Mouse (Mus musculus) kidney, postnatal 25 days (tissue): ENCODE measurements around the gene Rpl26.

Experiments used
- DNase-seq, 2 experiments: peaks; one replicate each; pipeline ENCODE4 v3.0.0; 2021; ENCODE audit warnings: mixed read lengths in 2 of 2

Gene Rpl26

DNA sequence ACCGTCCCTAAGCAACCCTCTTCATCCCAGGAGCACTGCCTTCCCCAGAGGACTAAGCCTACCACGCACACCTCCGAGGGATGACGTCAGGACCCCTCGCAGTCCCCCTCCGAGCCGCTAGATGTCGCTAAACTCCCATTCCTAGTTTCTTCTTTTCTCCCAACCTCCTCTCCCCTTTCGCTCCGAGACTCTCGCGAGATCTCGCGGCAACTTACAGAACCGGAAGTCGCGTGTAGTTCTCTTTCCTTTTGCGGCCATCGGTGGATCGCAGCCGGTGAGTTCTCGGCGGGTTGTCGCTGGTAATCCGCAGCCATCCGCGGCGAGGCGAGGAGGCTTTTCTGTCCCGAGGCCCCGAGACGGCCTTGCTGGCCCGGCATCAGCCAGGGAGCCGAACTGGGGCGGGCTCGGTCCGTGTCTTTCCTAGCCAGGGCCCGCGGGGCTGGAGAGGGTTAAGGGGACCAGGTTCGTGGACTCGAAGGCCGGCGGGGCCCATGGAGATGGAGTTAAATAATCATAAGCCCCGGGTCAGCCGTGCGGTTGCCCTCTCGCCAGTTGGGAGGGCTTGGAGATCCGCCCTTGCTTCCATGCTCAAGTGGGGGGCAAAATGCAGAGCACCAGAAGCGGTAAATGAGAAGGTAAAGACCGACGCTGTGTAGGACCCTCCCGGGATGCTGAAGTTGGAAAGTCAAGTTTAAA is at the start of gene Rpl26:
Gene Rpl26 (plus strand): TSS at position 233 of the 696 bp plus-strand sequence.
- peak; percentile 99 for DNase-seq

DNA sequence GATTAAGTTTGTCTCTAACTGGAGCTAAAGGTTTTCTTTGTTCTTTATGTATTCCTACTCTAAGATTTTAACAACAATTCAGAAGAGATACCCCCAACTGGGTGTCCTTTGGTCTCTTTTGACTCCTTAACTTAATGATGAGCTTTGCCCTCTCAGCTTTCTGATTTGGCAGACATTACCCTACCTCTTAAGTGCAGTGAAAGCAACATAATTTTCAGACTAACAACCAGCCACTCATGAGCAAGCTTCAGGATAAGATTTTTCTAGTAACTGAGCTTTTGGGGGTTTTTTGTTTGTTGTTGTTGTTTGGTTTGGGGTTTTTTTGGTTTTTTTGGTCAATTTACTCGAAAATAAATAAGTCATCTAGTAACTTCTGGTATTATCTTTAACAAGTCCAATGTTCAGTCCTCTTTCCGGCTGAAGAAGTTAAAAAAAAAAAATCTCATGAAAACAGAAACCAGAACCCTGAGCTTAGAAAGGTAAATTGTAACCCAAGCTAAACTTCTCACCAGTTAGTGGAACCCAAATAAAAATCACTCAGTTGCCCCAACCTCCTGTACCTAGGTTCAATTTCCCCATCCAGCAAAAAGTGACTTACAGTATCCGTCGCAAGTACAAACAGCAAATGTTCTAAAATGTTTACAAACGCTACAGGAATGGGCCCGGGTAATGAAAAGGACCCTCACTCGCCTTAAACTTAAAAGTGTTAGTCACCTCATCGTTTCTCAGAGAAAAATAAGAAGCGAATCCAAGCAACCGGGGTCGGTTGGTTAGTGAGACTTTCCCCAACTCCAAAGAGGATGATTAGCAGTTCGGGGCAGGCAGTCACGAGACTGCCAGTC is 49.5 kb upstream of the Rpl26 start:
- DNase-seq: no peak

DNA sequence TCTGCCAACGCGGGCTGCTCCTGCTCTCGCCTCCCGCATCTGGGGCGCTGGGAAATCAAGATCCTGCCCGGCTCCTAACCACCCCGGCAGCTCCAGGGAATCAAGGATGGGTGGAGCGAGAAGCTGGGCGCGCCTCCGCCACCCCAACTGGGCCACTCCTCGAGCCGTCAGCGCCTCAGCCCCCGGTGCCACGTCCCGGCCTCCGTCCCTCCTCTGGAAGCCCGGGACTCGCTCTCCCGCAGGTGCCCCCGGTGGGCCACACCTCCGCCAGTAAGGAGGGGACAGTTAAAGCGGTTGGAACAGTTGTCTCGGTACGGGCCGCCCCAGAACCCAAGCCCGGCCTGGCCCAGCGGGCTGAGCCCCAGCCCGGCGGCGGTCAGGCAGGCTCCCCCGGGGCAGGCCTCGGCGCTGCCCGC is 48.9 kb upstream of the Rpl26 start:
- peak; percentile 73 to 89 for DNase-seq

DNA sequence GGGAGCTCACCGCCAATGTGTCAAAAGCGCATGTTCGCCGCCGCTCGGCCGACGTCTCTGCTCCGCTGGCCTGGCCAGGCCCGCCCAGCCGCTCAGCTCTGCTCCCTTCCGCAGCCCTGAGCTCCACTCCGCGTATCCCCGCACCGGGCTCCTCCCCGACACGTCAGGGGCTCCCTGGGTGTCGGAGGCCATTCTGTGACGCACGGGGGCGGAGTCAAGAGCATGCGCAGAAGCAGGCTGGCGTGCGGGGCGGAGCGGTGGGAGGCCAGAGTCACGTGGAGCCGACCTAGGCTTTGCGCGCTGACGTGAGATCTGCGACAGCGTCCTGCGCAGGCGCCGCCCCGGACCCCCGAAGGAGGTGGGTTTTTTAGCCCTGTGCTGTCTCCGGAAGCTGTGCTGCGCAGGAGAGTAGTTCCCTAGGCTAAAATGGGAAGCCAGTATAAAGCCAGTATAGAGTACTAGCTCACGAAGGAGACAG is 48.4 kb upstream of the Rpl26 start:
- peak; percentile 99 for DNase-seq

DNA sequence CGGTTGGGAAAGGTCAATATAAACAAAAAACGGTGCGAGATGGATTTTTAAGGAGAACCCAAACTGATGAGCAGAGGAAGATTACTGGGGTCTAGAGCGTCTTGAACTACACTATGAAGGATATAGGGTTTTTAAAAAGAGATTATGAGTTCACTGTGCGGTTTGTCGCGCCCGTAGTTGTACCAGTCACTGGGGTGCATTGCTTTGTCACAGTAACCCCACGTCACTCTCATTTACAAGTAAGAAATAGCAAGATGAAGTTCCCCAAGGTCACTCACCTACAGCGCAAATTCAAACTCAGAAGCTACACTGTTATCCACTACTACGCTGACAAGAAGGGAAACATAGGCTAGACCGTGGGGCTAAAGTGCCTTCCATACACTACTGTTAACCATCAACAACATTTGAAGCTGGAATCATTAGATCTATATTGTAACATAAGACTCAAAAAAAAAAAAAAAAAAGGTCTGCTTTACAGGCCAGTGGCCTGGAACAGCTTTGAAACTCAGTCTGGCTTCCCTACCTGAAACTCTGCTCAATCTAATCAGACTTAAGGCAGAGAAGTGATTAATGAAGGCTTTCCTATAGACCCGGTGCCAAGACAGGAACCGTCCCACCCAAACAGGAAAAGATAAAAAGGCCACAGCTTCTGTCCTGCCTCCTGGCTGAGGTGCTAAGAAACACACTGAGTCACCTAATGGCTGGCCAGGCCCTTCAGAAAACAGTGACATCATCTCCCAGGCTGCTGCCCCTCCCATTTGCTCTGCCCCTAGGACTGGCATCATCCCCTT is 47.6 kb upstream of the Rpl26 start:
- DNase-seq: peak; percentile 58 to 87

DNA sequence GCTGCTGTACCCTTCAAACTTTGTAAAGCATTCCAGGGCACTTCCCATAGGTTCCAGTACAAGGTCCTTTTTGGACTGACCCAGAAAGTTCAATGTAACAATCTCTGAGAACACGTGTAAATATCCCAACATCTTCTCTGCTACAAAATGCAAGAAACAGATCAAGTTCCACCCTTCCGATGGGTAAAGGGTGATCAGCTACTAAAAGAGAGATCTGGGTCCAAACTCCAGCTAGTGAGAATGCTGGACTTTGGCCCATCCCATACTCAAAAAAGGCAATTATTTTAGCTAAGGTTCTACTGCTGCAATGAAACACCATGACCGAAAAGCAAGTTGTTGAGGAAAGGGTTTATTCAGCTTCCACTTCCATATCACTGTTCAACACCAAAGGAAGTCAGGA is 46.8 kb upstream of the Rpl26 start:
- no peak for DNase-seq

DNA sequence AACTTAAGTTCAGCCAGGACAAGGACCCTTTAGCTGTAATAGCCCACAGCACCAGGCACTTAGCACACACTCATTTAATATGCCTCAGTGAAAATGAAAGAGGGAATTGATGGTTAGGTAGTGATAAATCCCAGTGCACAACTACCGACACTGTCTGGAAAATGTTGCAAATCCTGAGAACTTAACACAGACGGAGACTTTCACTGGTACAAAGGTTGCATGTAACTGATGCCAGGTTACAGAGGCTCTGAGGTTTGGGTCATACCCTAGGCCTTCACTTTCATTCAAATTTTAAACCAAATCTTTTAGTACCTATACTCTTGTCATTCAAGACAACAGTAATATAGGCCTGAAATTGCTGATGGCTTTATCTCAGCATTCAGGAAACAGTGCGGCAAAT is 44.1 kb upstream of the Rpl26 start:
- no peak for DNase-seq

DNA sequence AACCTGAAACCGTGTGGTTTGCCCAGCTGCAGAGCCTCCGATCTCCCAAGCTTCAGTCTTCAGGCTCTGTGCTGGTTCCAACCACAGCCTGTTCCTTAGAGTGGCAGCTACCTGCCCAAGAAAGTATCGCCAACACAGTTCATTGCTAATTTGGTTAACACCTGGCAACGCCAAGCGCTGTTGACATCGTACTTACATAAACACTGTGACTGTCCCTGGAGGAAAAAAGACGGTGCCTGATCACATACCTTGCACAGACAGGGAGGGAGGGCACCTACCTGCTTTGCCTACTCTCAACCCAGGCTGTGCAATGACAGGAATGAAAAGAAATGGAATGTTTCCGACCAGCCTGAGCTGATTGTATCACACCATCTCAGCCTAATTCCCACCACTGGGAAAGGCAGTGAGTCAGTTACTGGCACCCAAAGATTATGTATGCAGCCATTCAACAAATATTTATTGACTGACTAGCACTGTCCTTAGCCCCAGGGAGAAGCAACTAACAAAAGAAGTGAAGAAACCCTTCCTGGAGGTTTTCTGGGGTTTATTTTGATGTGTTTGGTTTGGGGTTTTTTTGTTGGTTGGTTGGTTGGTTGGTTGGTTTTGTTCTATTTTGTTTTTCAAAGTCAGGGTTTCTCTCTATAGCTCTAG is 41.3 kb upstream of the Rpl26 start:
- DNase-seq: no peak

DNA sequence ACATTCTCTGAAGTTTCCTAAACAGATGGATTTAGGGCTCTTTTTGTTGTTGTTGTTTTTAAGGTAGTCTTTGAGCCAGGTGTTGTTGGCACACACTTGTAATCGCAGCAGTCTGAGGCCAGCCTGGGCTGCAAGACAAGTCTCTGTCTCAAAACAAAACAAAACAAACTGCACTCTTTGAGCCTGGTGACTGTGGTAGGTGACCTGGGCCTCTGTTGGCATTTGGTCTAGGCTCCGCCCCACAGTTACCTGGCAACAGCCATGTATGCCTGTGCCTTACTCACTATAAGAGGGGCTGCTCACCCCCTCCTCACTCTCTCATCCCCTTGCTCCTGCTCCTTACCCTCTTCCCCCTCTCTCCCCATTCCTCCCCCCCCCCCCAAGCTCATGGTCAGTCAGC is 39.1 kb upstream of the Rpl26 start:
- peak in 1 of 2 experiments; percentile 38 for DNase-seq

DNA sequence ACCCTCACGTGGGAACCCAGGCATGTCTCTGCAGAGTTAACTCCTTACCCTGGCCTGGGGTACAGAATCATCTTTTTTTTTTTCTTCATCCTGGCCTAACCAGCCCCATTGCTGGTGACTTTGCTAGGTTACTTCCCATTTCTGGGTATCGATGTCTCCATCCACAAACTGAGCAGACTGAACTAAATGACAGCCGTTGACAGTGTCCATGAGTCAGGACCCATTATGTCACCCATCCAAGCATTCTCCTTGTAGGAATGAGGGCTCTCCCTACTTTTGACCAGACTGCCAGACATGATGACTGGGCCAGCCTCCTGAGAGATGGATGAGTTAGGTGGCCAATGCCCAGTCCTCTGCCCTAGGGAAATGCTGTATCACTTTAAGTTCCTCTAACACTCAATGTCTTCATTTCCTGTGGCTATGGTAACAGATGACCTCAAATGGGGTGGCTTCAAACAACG is 37.7 kb upstream of the Rpl26 start:
- DNase-seq: no peak

DNA sequence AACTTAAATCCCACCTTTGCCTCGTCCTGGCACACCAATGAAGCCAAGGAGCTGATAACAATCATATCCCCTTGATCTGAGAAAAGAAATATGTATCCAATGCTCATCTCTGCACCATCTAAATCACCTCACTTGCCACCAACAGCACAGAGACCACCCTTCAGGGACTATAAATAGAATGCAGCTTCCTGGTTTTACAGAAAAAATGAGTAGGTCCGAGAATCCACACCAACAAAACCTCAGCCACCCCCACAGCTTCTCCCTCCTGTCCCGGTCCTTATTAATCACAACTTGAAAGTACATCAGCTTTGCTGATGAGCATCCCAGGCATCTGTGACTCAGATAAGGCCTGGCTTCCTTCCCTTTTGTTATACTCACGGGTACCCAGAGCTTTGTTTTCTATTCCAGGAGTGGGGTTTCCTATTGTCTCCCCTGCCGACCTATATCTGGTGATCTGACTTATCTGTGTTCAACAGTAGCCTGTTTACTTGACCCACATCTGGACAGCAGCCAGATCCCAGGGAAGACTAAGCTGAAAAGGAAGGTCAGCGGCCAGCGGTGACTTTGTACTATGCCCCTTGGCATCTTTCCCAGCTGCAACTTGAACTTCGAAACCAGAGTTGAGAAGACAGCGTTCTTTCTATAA is 36.7 kb upstream of the Rpl26 start:
- DNase-seq: peak; percentile 99

DNA sequence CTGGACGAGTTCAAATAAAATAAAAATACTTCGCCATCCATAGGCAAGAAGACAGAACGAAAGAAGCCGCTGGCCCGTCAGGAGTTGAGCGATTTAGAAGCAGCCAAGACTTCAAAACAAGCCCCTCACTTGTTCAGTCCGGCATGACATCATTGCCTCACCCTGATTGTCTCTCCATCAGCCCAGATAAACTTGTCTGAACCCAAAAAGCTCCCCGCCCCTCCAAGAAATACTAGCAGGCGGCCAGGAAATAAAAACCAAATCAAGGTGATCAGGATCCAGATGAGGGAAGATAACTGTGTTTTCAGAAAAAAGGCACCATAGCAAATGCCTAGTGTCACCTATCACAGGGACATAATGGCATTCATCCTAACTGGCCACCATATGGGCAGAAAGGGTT is 30.1 kb upstream of the Rpl26 start:
- DNase-seq: no peak

DNA sequence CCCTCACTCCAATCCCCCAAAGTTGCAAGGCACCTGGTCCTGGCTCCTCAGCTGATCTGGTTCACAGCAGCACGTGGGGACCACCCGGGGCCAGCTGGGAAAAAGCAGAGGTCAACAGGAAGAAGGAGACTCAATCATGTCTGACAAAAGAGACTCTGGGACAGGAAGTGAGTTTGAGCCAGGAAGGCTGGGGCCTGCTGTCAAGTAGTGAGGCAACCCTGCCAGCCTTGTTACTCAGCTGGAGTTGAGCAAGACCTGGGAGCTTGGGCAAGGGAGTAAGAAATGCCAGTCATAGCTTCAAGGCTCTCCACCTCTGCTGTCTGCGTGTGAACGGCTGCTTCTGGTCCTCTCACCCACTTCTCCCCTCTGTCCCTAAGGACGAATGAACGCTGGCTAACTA is 29.6 kb upstream of the Rpl26 start, which contains the start of gene Ndel1:
Gene Ndel1 (minus strand): TSS at position 111 of the 400 bp plus-strand sequence.
- peak; percentile 68 to 85 for DNase-seq

DNA sequence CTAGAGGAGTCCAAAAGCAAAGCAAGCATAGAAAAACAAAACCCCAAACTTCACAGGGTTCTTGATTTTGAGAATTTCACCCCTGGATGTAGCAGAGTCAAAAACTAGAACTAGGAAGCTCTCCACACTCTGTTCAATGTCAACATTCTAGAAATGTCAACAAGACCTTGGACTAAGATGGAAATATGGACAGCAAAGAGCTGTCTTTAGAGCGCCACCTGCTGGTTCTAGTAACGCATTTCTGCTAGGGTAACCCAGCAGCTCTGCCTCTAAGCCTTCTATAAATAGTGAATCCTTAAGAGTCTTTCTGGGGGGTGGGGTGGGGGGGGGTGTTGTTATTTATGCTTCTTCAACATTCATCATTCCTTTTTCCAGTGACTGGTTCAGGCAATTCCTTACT is 26.5 kb upstream of the Rpl26 start:
- peak; percentile 77 to 89 for DNase-seq

DNA sequence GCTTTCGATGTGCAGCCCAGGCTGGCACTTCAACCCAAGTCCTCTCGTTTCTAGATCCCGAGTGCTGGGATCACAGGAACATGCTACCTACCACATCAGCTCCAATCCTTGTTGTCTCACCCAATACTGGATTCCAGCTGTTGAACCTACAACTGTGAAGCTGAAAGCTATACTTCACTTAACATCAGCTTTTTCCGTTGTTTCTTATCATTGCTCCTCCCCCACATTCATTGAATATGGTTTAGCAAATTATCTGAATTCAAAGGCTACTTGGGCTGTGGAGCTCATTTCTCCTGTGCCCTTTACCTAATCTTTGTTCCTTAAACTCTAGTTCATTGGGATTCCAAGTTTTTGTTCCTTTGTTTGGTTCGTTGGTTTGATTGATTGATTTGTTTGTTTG is 22.6 kb upstream of the Rpl26 start:
- DNase-seq: no peak

DNA sequence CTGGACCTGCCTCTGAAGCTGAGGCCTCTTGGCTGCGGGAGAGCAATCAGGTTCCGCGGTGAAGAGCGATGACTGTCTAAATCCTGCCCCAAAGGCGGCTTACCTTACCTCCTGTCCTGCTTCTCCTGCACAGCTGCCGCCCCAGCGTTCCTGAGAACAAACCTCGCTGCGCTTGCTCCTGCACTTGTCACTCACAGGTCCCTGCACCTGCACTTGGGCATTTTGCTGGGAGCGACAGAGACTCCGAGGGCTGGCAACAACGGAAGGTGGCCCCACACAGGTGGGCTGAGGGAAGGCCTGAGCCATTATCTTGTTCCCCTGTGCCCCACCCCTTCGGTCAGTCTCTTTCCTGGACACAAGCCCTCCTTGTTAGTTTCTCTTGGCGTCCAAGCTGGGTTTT is 19.3 kb upstream of the Rpl26 start:
- DNase-seq: no peak

DNA sequence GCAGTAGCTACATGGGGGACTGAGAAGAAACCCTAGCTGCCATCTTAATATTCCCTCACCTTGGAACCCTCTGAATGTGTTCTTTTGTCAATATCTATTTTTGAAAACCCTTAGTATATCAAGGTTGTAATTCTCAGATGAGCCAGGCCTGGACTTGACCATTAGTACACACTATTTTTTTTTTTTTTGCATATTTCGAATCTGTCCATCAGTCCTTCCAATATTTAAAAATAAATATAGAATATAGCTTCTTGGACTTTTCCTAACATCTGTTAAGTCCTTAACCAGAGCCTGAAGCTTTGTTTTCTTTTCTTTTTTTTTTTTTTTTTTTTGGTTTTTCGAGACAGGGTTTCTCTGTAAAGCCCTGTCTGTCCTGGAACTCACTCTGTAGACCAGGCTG is 17.5 kb upstream of the Rpl26 start:
- no peak for DNase-seq

DNA sequence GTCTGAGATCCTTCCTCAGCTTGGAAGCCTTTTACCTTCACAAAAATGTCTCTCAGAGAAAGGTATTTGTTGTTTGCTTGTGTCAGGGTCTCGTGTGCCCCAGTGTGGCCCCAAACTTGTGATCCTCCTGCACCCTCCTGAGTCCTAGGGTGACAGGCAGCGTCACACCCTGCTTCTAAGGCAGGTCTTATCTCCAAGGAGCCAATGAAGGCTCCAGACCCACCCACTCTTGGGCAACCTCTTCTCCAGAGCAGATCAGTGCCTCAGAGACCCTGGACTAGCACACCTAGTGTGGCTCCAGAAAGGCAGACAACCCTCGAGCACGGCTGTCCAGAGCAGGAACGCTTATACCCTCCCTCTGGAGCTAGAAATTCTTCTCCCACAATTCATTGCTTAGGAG is 17.0 kb upstream of the Rpl26 start:
- DNase-seq: no peak

DNA sequence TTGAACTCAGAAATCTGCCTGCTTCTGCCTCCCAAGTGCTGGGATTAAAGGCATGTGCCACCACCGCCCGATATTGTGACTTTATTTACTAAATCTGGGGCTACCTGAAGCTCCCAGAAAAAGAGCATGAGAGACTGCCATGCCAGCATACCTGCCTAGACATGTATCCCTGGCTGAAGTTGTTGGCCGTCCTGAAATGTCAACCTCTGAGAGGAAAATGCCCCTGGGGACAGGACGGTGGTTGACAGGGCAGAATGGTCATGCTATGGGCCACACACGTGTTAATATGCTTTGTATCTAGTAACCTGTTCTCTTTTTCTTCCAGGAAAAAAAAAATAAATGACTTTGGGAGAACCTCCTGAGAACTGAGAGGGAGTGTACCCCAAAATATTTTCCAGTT is 15.3 kb upstream of the Rpl26 start:
- DNase-seq: no peak

DNA sequence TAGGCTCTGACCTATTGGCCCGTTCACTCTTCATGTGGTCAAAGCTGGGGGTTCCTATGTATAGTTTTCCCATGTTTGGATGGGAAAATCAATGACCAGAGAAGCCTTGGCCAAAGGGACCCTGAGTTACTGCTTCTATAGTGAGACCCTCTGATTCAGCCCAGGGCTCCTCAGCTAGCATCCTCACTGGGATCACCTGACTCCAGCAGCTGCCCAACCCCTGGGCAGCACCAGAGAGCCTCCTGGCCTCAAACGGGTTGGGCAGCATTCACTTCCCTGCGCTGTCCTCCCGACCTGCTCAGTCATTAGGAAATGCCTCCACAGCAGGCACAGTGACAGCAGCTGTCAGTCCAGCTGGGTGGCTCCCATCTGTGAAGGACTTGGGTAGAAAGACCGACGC is 13.1 kb upstream of the Rpl26 start, which contains the start of gene Rnf222:
Gene Rnf222 (plus strand): TSS at position 301 of the 400 bp plus-strand sequence.
- DNase-seq: no peak

DNA sequence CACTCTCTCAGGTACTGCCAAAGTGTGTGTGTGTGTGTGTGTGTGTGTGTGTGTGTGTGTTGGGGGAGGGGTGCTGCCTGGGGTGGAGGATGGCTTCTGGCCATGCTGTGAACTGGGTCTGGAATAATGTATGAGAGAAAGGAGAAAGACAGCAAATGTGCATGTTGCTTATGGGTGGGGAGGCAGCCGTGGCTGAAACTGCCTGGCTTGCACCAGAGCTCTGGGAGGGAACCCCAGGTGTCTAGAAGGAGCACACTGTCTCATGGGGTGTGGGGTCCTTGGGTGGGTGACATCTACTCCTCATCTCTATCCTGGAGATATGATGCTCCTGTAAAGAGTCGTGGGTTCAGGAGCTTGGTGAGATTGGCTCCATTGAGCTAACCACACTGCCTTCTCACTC is 12.7 kb upstream of the Rpl26 start:
- no peak for DNase-seq

DNA sequence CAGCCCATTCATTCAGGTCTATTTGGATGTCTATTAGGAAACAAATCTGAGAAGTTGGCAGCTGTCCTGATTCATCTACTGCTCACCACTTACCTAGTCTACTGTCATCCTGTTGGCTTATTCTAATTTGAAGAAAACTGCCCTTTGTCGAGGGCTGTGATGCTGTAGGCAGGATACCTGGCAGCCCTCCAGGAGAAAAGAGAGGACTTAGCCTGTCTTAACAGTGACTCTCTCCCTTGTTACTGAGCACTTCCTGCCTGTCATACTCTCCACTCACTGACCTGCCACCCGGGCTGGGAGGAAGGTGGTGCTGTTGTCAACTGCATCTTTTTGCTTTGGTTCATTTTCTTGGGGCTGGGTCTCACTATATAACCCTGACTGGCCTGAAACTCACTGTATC is 10.8 kb upstream of the Rpl26 start:
- DNase-seq: peak in 1 of 2 experiments; percentile 45
